Mouse (Mus musculus): Measurements from ENCODE around the gene Olfr829.

- TF ChIP-seq FLI1 (IDR thresholded peaks at IDR 0.05; ENCODE audit: low read length) (no peak), GATA1 (IDR thresholded peaks at IDR 0.05; ENCODE audit: borderline replicate concordance, low read length) (no peak)
Observed at GRCm38 (mm10) chr9:18854633-18855032, at the start of gene Olfr829.
